Mouse (Mus musculus): ENCODE data around the gene Ovch2. TPM values are rescaled to one million over a fixed set of nuclear protein-coding genes. Genes with fewer than 3 reads are reported as not detected.

Gene Ovch2
- polyA plus RNA-seq, 1 experiment from 2014 or later = not detected

- no peaks in the 10 kb centered on the region for H3K4me1 ChIP-seq (ENCODE audit: control insufficient read depth, insufficient read depth, low read length)
- 70% methylated on average over 2 of the region's 2 CpGs for WGBS
- H3K4me2 ChIP-seq (ENCODE audit: low read length) = no peak overlapping the region
- DNase-seq (no peak), ATAC-seq (ENCODE audit: low FRiP score, low TSS enrichment) (no peak)
- no peaks in the 10 kb centered on the region for H3K9me3 ChIP-seq (ENCODE audit: control insufficient read depth, low read length)
- no peaks in the 10 kb centered on the region for H3K36me3 ChIP-seq (ENCODE audit: control insufficient read depth, insufficient read depth, low read length)
- no peak overlapping the region for H3K4me3 ChIP-seq (replicated peaks; ENCODE audit: low read depth, low read length)
- H3K27ac ChIP-seq (replicated peaks; ENCODE audit: low read depth, low read length) = no peak overlapping the region
- H3K9ac ChIP-seq (replicated peaks; ENCODE audit: low read length) = no peak overlapping the region
- no peaks in the 10 kb centered on the region for H3K27me3 ChIP-seq (ENCODE audit: control insufficient read depth, insufficient read depth, low read length)
Measured at GRCm38 (mm10) chr7:107733162-107733561, 67.8 kb downstream of the Ovch2 start.

Other genes with a start within 250 kb of the Ovch2 start
- gene Olfml1, start 233.8 kb downstream of the Ovch2 start, polyA plus RNA-seq (2014; fragmentation: Nextera tagmentation; extraction: Ambion mirVana) = 0.16 and 1.4 TPM in 2 replicates
- gene Ppfibp2, start 206.0 kb downstream of the Ovch2 start, polyA plus RNA-seq (2014; fragmentation: Nextera tagmentation; extraction: Ambion mirVana) = 0.46 and 1.0 TPM in 2 replicates
- not detected in 2 replicates for gene 5330417H12Rik, start 176.0 kb downstream of the Ovch2 start, polyA plus RNA-seq (2014; fragmentation: Nextera tagmentation; extraction: Ambion mirVana)
- not detected in 2 replicates for gene Cyb5r2, start 43.2 kb downstream of the Ovch2 start, polyA plus RNA-seq (2014; fragmentation: Nextera tagmentation; extraction: Ambion mirVana)
- gene Olfr467, start 11.1 kb upstream of the Ovch2 start, polyA plus RNA-seq (2014; fragmentation: Nextera tagmentation; extraction: Ambion mirVana) = not detected in 2 replicates
- gene Olfr469, start 24.3 kb upstream of the Ovch2 start, polyA plus RNA-seq (2014; fragmentation: Nextera tagmentation; extraction: Ambion mirVana) = not detected in 2 replicates
- gene Olfr470, start 46.3 kb upstream of the Ovch2 start, polyA plus RNA-seq (2014; fragmentation: Nextera tagmentation; extraction: Ambion mirVana) = not detected in 2 replicates
- gene Olfr472, start 96.7 kb upstream of the Ovch2 start, polyA plus RNA-seq (2014; fragmentation: Nextera tagmentation; extraction: Ambion mirVana) = not detected in 2 replicates
- gene Olfr473, start 129.2 kb upstream of the Ovch2 start, polyA plus RNA-seq (2014; fragmentation: Nextera tagmentation; extraction: Ambion mirVana) = not detected in 2 replicates
- not detected in 2 replicates for gene Olfr474, start 153.4 kb upstream of the Ovch2 start, polyA plus RNA-seq (2014; fragmentation: Nextera tagmentation; extraction: Ambion mirVana)
- not detected in 2 replicates for gene Olfr476, start 163.6 kb upstream of the Ovch2 start, polyA plus RNA-seq (2014; fragmentation: Nextera tagmentation; extraction: Ambion mirVana)
- not detected in 2 replicates for gene Olfr477, start 185.5 kb upstream of the Ovch2 start, polyA plus RNA-seq (2014; fragmentation: Nextera tagmentation; extraction: Ambion mirVana)
- gene Olfr478, start 232.8 kb upstream of the Ovch2 start, polyA plus RNA-seq (2014; fragmentation: Nextera tagmentation; extraction: Ambion mirVana) = not detected in 2 replicates
- gene Olfr479, start 249.5 kb upstream of the Ovch2 start, polyA plus RNA-seq (2014; fragmentation: Nextera tagmentation; extraction: Ambion mirVana) = not detected in 2 replicates